Mouse (Mus musculus) thymus, postnatal 0 days (tissue): ENCODE results near the gene 4930568D16Rik. TPM values are rescaled to one million over a fixed set of nuclear protein-coding genes. Genes with fewer than 3 reads are reported as not detected.

Experiments
- DNase-seq: peaks from one replicate; pipeline ENCODE4 v3.0.0-alpha.2; 2015; ENCODE audit warnings: low spot score
- polyA plus RNA-seq: library from polyadenylated mRNA; unstranded; fragments of >200 nt; fragmentation: Nextera tagmentation; extraction: Ambion mirVana; gene quantifications from 2 replicates; pipeline ENCODE4 v1.2.1, GENCODE M21; 2015

Gene 4930568D16Rik
- polyA plus RNA-seq, 1 experiment from 2014 or later = 0.18 TPM

DNA sequence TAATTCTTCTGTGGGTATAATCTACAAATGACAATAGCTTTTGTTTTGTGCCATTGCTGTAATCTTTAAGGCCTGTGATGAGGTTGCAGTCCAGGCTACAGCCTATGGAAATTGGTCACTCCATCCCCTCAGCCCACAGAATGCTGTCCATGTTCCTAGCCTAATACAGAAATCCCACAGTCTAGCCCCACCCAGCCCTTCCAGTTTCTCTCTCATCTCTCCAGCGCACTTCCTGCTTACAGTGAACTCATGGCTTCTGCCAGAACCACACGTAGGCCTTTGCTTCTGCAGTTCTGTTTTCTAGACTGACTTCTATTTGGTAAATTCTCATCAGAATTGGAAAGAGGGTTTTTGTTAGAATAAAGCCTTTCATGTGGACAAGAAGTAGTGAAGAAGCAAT is 21.5 kb downstream of the 4930568D16Rik start:
- DNase-seq = no peak

DNA sequence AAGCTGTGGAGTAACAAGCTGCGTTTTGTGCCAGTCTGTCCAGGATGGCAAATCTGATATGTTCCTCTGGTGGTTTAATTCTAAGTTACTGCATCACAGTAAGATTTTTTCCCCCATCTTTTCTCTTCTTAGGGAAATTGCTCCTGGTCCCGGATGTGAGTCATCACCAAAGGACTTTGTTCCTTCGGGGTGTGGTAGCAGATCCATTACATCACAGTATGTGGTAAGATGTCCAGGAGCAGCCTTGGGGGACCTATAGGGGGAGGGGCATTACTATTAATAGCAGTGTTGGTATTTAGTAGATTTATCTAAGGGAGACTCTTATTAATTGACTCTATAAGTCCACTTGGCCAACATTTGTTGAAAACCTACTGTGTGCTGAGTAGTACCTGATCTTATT is 24.9 kb downstream of the 4930568D16Rik start:
- DNase-seq = no peak

DNA sequence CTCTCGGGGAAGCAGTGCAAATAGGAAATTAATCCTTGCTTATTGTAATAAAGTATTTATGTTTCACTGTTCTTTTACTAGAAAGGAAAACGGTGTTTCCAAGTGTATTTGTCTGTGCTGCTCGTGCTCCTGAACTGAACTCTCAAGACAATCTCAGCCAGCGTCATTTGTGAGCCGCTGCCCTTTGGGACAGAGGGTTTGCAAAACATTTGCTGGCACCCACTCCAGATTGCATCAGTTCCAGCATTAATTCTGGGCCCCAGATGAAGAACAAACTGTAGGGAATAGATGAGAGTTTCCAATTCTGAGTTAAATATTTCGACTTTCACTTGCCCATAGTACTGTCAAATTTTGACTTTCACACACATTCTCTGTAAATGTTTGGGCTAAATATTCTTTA is 28.8 kb downstream of the 4930568D16Rik start:
- no peak for DNase-seq

DNA sequence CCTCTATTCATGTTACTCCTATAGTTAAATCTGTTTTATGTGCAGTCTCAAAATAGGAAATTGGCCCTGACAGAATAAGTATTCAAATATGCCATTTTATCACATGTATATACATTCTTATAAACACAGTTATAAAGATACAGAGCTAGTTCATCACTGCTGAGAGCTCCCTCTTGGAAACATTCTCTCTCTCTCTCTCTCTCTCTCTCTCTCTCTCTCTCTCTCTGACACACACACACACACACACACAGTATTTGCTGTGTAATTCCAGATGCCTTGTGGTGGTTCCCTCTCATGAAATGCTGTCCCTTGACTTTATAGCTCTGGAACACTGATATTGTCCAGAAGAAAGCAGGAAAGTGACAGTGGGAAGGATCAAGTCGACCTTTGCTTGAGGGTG is 29.5 kb downstream of the 4930568D16Rik start:
- no peak for DNase-seq

DNA sequence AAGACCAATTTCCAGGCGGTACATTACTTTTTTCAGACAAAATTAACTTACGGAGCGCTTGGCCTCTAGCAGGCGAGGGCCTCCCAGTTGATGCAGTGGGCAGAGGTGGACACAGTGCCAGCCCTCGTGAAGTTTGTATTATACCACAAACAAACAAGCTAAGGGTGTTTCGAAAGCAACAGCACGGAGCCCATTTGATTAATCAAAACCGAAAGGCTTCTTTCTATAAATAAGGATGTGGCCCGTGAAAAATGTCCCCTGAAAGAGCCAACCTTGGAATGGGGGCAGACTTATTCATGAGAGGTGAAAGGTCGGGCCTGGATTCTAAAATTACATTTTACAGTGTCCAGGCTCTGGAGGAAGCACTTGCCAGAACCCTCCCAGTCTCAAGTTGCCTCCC is 30.1 kb downstream of the 4930568D16Rik start:
- no peak for DNase-seq

DNA sequence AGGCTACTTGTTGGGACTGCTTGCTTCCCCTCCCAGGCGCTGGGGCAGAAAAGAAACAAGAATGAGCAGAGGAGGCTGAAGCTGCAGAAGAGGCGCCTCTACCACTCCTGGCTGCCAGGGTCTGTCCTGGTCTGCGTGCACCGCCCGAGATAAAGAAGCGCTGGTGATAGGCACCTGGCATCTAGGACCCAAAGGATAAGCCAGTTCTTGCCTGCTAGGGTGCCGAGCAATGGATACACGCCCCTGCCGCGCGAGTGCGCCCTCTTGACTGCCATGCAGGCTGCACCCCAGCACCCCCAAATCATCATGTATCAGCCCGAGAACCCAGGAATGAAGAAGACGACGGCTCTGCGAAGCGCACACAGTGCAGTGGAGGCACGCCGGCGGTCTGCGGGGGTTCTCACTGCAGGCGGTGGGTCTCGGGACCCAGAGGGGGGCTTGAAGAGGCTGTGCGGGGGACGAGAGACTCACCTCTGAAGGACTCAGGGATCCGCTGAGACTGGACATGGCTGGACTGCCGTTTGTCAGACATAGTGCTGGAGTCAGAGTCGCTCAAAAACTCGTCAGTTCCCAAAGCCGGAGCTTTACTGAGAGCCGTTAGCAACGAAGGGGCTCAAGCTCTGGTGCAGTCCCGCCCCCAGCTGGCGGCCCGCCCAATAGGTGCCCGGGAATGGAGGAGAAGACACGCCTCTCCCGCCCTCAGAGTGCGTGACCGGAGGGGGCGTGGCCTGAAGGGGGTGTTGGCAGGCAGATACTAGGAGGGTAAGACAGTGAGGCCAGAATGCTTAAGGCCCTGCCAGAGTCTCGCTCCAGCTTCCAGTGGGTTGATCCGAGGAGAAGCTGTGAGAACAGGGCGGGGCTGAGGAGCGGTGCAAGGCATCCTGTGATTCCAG is 30.9 kb downstream of the 4930568D16Rik start, which contains the start of gene Stom:
TSS of gene Stom (minus strand) at position 589 of the 893 bp plus-strand sequence.
- DNase-seq = peak; percentile 98

DNA sequence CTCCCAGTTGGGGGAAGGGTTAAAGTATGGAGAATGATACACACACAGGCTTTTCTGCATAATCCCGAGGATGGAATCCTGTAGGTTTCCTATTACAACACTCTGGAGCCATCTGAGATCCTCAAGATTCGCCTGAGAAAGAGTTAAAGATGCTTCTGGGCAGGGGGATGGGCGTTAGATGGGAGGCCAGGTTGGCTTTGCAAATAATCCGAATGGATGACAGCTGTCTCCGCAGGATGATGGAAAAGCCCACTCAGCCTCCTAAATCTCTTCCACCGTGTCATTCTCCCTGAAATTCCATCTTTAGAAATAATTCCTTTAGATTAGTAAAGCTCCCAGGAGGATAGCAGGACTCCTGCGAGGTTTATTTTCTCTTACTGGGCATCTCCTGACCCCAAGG is 31.9 kb downstream of the 4930568D16Rik start:
- DNase-seq = no peak

DNA sequence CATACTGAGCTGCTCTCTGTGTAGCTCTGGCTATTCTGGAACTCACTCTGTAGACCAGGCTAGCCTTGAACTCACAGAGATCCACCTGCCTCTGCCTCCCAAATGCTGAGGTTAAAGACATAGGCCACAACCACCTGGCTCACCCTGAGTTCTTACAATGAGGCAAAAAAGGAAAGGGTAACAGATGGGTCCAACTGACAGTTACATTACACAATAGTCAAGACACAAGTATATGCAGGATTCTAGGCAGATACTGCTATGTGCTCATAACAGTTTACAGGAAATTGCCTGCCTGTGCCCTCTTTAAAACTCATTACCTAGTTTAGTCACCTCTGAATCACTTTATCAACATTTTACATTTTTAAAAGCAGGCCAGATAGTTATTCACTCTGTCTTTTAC is 33.9 kb downstream of the 4930568D16Rik start:
- no peak for DNase-seq

DNA sequence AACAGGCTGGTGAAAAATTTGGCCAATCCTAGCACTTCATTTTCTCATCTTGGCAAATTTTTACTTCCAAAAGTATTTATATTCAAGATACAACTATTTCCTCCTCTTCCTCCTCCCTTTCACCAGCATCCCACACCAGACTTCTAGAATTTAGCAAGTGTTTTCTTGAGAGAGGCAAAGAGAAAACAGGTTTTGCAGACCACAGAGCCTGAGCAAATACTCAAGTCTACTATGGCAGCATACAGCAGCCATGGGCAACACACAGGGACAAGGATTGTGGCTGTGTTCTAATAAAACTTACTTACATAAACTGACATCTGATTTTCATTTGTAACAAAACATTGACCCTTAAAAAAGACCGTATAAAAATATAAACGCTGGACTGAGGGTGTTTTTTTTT is 36.3 kb downstream of the 4930568D16Rik start:
- DNase-seq = no peak

DNA sequence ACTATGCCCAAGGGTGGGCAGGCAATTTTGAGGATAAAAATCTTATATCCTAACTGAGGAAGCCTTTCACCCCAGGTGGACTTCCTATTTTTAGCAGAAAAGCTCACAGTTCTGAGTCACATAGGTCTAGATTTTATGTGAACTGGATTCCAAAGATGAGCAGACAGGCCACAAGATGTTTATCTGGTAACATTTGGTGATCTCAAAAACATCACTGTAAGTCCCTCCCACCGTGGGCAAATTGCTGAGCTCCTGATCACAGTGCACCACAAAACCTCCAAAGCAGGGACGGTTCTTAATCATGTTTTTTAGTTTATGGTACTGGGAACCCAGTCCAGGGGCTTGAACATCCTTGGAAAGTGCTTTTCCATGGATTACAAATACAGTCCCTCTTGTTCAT is 38.5 kb downstream of the 4930568D16Rik start:
- peak; percentile 8 for DNase-seq

DNA sequence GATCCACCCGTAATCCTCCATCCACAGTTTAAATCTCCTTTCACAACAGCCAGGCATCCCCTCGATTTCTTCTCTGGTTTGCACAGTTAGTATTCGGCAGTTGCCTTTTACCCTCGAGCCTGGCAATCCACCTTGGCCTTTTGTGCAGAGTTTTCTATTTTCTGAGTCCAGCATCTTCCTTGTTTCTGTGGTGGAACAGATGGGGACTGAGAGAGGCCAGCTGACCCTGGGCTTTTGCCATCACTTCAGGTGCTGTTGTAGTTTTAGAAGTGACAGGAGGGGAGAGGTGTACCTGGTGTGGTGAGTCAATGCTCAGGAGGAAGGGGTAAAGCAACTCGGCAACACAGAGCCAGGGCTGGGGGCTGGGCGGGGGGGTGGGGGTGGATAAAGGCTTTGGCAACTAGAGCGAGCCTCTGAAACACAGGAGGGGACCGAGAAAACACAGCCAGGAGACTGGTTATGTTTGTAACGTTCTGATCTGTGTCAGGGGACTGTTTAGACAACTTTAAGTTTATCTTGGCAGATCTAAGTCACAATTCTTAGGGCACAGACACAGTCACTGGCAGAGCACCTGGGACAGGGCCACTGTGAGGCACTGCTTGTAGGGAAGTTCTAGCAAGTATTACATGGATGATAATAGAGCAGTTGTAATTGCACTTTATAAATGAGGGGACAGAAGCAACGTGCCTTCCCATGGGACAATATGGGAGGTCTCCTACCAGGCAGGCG is 39.3 kb downstream of the 4930568D16Rik start:
- no peak for DNase-seq

DNA sequence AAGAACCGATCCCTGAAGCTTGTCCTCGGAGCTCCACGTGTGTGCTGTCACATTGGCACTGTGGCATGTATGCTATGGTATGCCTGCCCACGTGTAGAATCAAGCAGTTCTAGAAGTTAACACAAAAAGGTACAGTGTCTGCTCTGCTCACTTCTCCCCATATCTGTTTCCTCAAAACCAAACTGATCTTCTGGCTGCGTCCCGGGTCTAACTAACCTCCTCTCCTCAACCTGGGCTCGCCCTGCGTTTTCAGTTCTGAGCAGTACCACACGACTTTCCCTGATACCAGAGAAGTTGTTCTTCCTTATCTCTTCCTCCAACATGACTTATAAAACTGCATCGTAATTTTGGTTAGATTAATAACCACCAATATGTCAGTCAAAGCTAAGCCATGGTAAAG is 39.9 kb downstream of the 4930568D16Rik start:
- no peak for DNase-seq

DNA sequence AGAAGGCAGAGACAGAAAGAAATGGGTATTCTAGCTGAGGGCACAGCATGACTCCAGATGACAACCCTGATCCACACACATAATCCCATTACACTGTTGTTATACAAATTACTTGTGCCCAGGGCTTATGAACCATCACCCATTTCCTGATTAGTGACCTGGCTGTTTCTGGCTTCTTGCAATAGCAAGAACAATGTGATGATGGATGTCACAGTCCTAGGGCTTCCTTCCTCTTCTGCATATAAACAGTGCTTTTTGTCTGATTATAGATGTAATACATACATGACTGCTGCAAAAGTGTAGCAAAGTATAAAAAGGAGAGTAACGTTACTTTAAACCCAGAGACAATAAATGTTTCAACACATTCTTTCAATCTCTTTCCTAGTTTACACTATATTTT is 40.6 kb downstream of the 4930568D16Rik start:
- no peak for DNase-seq

DNA sequence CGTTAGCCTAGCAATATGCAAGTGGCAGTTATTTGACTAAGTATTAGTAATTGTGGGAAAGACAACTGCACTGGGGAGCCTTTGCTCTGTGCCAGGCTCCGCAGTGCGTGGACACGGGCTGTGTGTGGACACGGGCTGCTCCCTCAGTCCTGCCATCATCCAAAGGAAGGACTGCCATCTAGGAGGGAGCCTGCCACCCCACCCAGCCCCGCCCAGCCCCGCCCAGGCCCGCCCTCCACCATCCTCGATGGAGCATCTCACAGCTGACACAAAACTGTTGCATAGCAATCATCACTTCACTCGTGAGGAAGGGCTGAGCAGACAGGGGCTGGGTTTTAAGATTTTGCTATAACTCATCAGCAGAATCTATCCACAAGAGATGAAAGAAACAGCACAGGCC is 41.6 kb downstream of the 4930568D16Rik start:
- no peak for DNase-seq

DNA sequence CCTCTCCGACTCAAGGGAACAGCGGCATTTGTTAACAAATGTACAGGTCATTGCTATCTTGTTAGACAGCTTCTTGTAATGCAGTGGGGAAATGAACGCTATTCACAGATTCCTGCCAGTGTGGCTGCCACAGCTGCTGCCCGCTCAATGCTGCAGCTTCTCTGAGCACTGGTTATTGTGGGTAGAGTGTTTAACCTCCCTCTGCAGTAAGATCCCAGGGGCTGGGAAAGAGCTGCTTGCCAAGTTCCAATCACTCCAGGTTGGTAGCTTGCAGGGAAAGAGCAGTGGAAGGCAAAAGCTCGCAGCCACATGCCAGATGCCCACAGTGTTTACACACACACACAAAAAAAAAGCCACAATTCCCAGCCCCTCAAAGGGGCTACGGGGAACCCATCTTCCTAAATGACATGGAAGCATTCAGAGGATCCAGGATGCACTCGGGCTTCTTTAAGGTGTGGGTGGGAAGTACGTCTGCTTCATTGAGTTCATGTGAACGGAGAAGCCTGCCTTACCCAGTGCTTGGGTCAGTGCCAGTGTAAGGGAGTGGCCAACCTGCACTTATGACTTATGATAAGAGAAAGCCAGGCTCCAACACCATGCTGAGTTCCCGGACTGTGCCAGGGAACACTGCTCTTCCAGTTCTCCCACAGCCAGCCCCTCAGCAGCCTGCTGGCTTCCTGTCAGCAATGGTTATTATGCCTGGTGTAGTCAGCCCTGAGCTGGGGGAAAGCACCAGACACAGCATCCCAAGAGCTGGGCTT is 44.9 kb downstream of the 4930568D16Rik start:
- DNase-seq = no peak

DNA sequence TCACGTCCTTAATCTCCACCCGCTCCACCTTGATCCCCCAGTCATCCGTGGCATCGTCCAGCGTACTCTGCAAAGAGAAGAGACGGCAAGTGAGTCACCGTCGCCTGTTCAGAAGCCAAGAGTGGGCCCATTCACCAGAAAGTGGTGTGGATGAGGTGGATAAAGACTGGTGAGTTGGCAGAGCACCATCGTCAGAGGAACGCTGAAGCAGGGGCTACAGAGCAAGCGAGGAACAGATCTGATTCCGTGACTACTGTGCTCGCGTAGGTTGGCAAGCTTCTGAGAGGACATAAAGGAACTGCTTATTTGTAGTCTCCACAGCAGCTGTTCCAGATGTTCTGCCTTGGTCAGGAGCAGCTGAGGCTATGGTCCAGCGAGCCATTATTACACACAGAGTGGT is 47.1 kb downstream of the 4930568D16Rik start:
- DNase-seq = no peak

DNA sequence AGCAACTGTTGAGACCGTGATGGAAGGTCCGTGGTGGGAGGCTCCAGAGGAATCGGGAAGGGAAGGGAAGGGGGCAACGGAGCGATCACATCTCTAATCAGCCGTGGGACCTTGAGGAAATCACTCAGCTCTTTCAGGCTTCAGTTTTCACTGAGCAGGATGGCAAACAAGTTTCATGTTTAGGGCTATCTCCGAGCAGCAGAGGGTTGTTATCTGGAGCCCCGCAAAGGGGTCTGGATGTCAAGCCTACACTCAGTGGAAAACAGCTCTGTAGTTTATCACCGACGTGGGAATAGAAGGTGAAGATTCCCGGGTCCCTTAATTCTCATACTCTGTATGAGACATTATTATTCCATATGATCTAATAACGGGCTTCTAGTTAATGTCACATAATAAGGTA is 49.1 kb downstream of the 4930568D16Rik start:
- DNase-seq = no peak

DNA sequence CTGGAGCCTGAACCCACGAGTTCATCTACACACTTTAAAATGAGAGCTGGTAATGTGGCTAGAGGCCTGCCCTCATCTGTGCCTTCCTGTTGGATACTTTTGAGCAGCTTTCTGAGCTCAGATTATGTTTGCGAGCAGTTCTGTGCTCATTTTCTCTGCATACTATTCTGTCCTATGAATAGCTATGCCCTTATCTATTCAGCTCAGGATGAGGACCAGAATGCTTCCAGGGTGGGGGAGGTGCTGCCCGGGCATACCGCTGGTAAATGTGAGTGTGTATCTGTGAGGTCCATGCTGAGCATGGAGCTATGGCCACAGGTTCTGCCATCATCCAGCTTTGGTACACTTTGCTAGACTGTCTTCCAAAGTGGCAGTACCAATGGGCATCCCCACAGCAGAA is 49.9 kb downstream of the 4930568D16Rik start:
- DNase-seq = no peak

DNA sequence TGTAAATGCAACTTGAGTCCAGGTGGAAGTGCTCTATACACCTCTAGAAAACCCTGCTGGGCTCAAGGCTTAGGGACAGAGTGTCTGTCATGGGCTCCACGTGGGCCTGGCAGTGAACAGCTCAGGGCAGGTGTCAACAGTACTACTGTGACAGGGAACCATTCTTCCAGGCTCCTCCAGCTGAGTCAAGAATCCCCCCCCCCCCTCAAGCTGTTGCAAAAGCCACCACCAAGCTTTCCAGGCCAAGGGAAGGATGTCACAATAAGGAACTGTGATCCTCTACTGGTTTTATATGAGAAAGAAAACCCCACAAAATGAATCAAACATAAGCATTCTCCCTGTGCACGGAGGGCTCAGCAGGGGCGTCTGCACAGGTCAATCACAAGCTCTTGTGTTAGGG is 53.2 kb downstream of the 4930568D16Rik start:
- no peak for DNase-seq

DNA sequence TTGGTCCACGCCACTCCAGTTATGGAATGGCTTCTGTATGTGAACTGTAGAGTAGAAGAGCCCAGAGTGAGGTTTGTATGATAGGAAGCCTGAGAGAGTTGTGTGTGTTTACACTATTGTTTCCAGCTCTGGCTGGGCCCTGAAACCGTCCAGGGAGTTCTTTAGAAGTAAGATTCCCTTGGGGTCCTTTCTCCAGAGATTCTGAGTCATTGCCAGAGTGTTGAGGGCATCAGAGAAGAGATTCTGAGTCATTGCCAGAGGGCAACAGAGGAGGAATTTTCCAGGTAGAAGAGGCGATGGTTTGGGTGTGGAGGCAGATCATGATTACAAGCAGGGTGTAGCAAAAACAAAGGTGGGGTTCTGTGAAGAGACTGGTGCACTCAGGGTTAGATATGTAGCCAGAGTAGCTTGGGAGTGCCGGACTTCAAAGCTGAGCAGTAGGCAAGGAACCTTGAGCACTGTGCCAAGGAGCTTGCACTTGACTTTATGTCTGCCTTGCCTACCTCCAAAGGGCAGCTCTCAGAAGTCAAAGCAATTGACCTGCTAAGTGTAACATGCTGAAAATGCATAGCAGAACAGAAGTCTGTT is 57.5 kb downstream of the 4930568D16Rik start:
- no peak for DNase-seq

DNA sequence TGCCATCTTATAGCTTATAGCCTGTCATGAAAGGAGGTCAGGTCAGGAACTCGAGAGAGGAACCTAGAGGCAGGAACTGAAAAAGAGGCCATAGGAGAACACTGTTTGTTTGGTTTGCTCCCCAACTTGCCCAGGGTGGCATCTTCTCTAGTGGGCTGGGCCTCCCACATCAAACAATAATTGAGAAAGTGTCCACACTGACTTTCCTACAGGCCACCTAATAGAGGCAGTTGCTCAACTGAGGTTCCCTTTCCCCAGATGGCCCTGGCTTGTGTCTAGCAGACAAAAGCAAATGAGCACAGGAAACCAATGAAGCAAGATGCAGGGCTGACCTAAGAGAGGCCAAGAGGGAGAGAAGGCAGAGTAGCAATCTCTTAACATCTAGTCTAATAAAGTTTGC is 59.4 kb downstream of the 4930568D16Rik start:
- no peak for DNase-seq
